Mouse (Mus musculus): Measurements from ENCODE around the gene Nrgn.

GRCm38 (mm10) chr9:37563805-37564204, 11.1 kb upstream of the Nrgn start:
- TF ChIP-seq CTCF (conservative IDR thresholded peaks at IDR 0.05; ENCODE audit: insufficient read depth, insufficient read length, low read depth, low read length) (no peak), POLR2A (IDR thresholded peaks at IDR 0.05; ENCODE audit: low read depth, low read length) (no peak)
